Mouse (Mus musculus) liver, embryonic 14.5 days (tissue): ENCODE measurements around the gene Tubg1. TPM values are rescaled to one million over a fixed set of nuclear protein-coding genes. Genes with fewer than 3 reads are reported as not detected.

Source experiments
- ATAC-seq: fragments of 200-750 bp; cut with Nextera tagmentation; 2 replicates; pipeline ENCODE4 v1.8.0; 2017; ENCODE audit warnings: moderate number of reproducible peaks, mild to moderate bottlenecking, moderate library complexity; ENCODE audit not compliant: insufficient read depth
- DNase-seq, 3 experiments: peaks; one replicate each; pipeline ENCODE4 v3.0.0-alpha.2; 2012 to 2013; ENCODE audit warnings: low read depth in 3 of 3, low spot score in 3 of 3
- H3K27ac ChIP-seq: fragments of 300-500 bp; sonication (generic); 2 replicates; pipeline ENCODE4 v1.5.1; 2014; ENCODE audit warnings: moderate library complexity, mild to moderate bottlenecking, control low read depth, inconsistent platforms
- H3K27me3 ChIP-seq: fragments of 300-500 bp; sonication (generic); 2 replicates; pipeline ENCODE4 v1.6.1; 2014; ENCODE audit warnings: mild to moderate bottlenecking, low read length, moderate library complexity; ENCODE audit not compliant: control insufficient read depth, insufficient read depth
- H3K36me3 ChIP-seq: fragments of 300-500 bp; sonication (generic); replicated peaks from 2 replicates; pipeline ENCODE4 v1.6.1; 2014; ENCODE audit warnings: low read depth; ENCODE audit not compliant: control insufficient read depth, insufficient read depth
- H3K4me1 ChIP-seq, 2 experiments: fragments of 200-500 bp in 1 of 2; fragments of 300-500 bp in 1 of 2; sonication (generic) in 1 of 2; replicated peaks; 2 replicates each; pipeline ENCODE4 v1.6.1; 2012 to 2014; ENCODE audit warnings: antibody characterized with exemption in 1 of 2, inconsistent platforms in 1 of 2, low read length in 1 of 2; ENCODE audit not compliant: control insufficient read depth in 2 of 2, insufficient read depth in 2 of 2
- H3K4me2 ChIP-seq: fragments of 300-500 bp; sonication (generic); 2 replicates; pipeline ENCODE4 v1.6.1; 2014; ENCODE audit warnings: low read depth, mild to moderate bottlenecking, control low read depth, moderate library complexity
- H3K4me3 ChIP-seq, 2 experiments: fragments of 200-500 bp in 1 of 2; fragments of 300-500 bp in 1 of 2; sonication (generic) in 1 of 2; 2 replicates each; pipeline ENCODE4 v1.5.1; 2012 to 2014; ENCODE audit warnings: low read depth in 2 of 2, low read length in 2 of 2, mild to moderate bottlenecking in 2 of 2, control low read depth in 1 of 2, inconsistent platforms in 1 of 2, moderate library complexity in 1 of 2; ENCODE audit not compliant: insufficient read depth in 1 of 2
- H3K9ac ChIP-seq: fragments of 300-500 bp; sonication (generic); replicated peaks from 2 replicates; pipeline ENCODE4 v1.6.1; 2014; ENCODE audit warnings: mild to moderate bottlenecking, control low read depth, moderate library complexity
- H3K9me3 ChIP-seq: fragments of 300-500 bp; sonication (generic); 2 replicates; pipeline ENCODE4 v1.6.1; 2016; ENCODE audit warnings: low read length, mixed read lengths; ENCODE audit not compliant: control insufficient read depth
- CTCF ChIP-seq: IDR thresholded peaks from 2 replicates; pipeline ENCODE4 v1.5.1; 2016; ENCODE audit warnings: antibody characterized with exemption, low read depth, control low read depth
- EP300 ChIP-seq: IDR thresholded peaks from 2 replicates; pipeline ENCODE4 v1.6.1; 2016; ENCODE audit warnings: antibody characterized with exemption, low read depth
- WGBS: fragments of 180-500 bp; shearing (Covaris S2); extraction: QIAGEN DNeasy Blood & Tissue Kit; methylation state at CpG from one replicate; pipeline ENCODE4 v1.1.7; 2014; ENCODE audit not compliant: insufficient replicate concordance; 5-methylcytosine and 5-hydroxymethylcytosine counted together
- polyA plus RNA-seq, 2 experiments: library from polyadenylated mRNA; depleted of rRNA in 1 of 2; stranded (reverse) in 1 of 2; unstranded in 1 of 2; fragments of >200 nt; fragmentation: Nextera tagmentation in 1 of 2; extraction: Ambion mirVana in 1 of 2; gene quantifications; 2 replicates each; pipeline versions ENCODE4 v1.2.1 to v1.2.3; 2012 to 2014

Tubg1 gene
- polyA plus RNA-seq, 2 experiments = 13.8 to 32.0 TPM

- no peak overlapping the region for H3K4me2 ChIP-seq
- no peak for ATAC-seq
- no peak overlapping the region for H3K9ac ChIP-seq
- WGBS = 32% methylated on average over 19 of the region's 19 CpGs
- peaks cover 0 to 5% of the 10 kb centered on the region in 2 experiments; a peak in 1 of 4 replicates for H3K4me1 ChIP-seq
- TF ChIP-seq CTCF (no peak), EP300 (no peak)
- no peak overlapping the region for H3K27ac ChIP-seq
- no peaks in the 10 kb centered on the region for H3K36me3 ChIP-seq
- no peak overlapping the region for H3K4me3 ChIP-seq
- peaks cover 100% of the 10 kb centered on the region for H3K27me3 ChIP-seq
- DNase-seq = no peak
- no peaks in the 10 kb centered on the region for H3K9me3 ChIP-seq
Measured at GRCm38 (mm10) chr11:101167211-101167962, 47.6 kb downstream of the Tubg1 start.

GRCm38 (mm10) chr11:101167963-101168300 is 48.2 kb downstream of the Tubg1 start:
- no peak overlapping the region for H3K4me2 ChIP-seq
- H3K36me3 ChIP-seq = no peaks in the 10 kb centered on the region
- no peak overlapping the region for H3K27ac ChIP-seq
- H3K9ac ChIP-seq = no peak overlapping the region
- H3K4me1 ChIP-seq = peaks cover 0 to 7% of the 10 kb centered on the region in 2 experiments; a peak in 1 of 4 replicates
- H3K9me3 ChIP-seq = no peaks in the 10 kb centered on the region
- ATAC-seq = no peak
- H3K27me3 ChIP-seq = peaks cover 100% of the 10 kb centered on the region
- DNase-seq = no peak
- H3K4me3 ChIP-seq = no peak overlapping the region
- TF ChIP-seq EP300 = no peak
- TF ChIP-seq CTCF = no peak
- 33% methylated on average over 8 of the region's 8 CpGs for WGBS

DNA sequence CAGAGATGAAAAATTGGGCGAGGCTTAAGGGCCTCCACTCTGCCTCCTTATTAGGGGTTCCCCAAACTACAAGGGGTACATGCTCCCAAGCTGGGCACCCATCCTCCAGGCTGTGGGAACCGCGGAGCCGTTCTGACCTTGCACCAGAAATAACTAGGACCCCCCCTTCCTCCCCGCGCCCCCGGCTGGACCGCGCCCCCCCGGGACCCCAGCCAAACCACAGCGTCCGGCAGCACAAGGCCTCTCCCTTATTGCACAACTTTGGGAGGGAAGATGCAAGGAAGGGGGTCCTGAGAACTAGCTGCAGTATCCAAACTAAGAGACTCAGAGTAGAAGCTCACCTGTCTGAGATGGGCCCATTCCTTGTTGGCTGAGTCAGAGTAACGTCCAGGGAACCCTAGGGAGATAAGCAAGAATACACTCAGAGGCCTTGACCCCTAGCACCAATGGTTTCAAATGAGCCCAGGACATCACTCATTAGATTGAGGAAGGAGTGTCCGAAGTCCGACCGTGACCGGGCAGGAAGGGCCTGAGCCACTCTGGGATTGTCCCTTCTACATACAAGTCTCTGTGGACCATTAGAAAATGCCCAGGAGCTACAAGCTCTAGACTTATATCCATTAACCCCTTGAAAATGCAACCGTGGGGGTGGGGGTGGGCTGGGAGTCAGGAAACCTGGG is 48.7 kb downstream of the Tubg1 start:
- WGBS = 21% methylated on average over 18 of the region's 18 CpGs
- H3K27me3 ChIP-seq = peaks cover 100% of the 10 kb centered on the region
- no peak overlapping the region for H3K4me2 ChIP-seq
- DNase-seq (no peak), ATAC-seq (no peak)
- H3K27ac ChIP-seq = no peak overlapping the region
- peaks cover 0 to 10% of the 10 kb centered on the region in 2 experiments; a peak in 1 of 4 replicates for H3K4me1 ChIP-seq
- H3K4me3 ChIP-seq = no peak overlapping the region
- no peak for TF ChIP-seq CTCF
- H3K9me3 ChIP-seq = no peaks in the 10 kb centered on the region
- no peaks in the 10 kb centered on the region for H3K36me3 ChIP-seq
- H3K9ac ChIP-seq = no peak overlapping the region

GRCm38 (mm10) chr11:101169301-101170107 is 49.8 kb downstream of the Tubg1 start:
- H3K4me3 ChIP-seq = peak overlapping the region in 1 of 2 experiments; percentile 49; a peak in 2 of 4 replicates
- H3K4me1 ChIP-seq = peaks cover 0 to 12% of the 10 kb centered on the region in 2 experiments; a peak in 2 of 4 replicates
- H3K9ac ChIP-seq = no peak overlapping the region
- DNase-seq (no peak), ATAC-seq (no peak)
- WGBS = 12% methylated on average over 17 of the region's 17 CpGs
- no peaks in the 10 kb centered on the region for H3K36me3 ChIP-seq
- H3K4me2 ChIP-seq = peak overlapping the region; percentile 61
- peaks cover 100% of the 10 kb centered on the region for H3K27me3 ChIP-seq
- H3K9me3 ChIP-seq = no peaks in the 10 kb centered on the region
- TF ChIP-seq EP300 (no peak), CTCF (no peak)
- H3K27ac ChIP-seq = no peak overlapping the region
